Mouse (Mus musculus) kidney, postnatal 10 days (tissue): ENCODE measurements around the gene Hps5.
"Not testable (repeated sequence)": the region's sequence is repeated elsewhere in the genome, so short reads cannot be mapped to it uniquely, and the experiment has no call there.

ENCODE experiments used
- DNase-seq: peaks from one replicate; pipeline ENCODE4 v3.0.0; 2021; ENCODE audit warnings: mixed read lengths

Gene Hps5

GRCm38 (mm10) chr7:46795287-46796205 lies at the start of gene Hps5, which contains the start of gene Gtf2h1:
Hps5 (minus strand) TSS chr7:46796064.
Gtf2h1 (plus strand) TSS chr7:46796103.
- peak; percentile 100 for DNase-seq

GRCm38 (mm10) chr7:46845211-46845977 lies 49.5 kb upstream of the Hps5 start:
- peak; percentile 99 for DNase-seq

GRCm38 (mm10) chr7:46843576-46843975 lies 47.7 kb upstream of the Hps5 start:
- peak; percentile 32 for DNase-seq

GRCm38 (mm10) chr7:46842278-46842677 lies 46.4 kb upstream of the Hps5 start:
- DNase-seq = no peak

- DNase-seq = no peak
These were observed 45.1 kb upstream of the Hps5 start, which contains the start of gene Ldha for GRCm38 (mm10) chr7:46840787-46841525. Ldha (plus strand) TSS chr7:46841475.

GRCm38 (mm10) chr7:46840326-46840725 lies 44.5 kb upstream of the Hps5 start:
- DNase-seq = peak; percentile 28

GRCm38 (mm10) chr7:46839861-46840260 lies 44.0 kb upstream of the Hps5 start:
- DNase-seq = no peak

GRCm38 (mm10) chr7:46839446-46839845 lies 43.6 kb upstream of the Hps5 start:
- peak; percentile 66 for DNase-seq

GRCm38 (mm10) chr7:46838891-46839302 lies 43.0 kb upstream of the Hps5 start:
- peak; percentile 84 for DNase-seq

- peak; percentile 69 for DNase-seq
These were observed 42.3 kb upstream of the Hps5 start for GRCm38 (mm10) chr7:46838104-46838671.

GRCm38 (mm10) chr7:46837073-46837472 lies 41.2 kb upstream of the Hps5 start:
- DNase-seq = no peak

GRCm38 (mm10) chr7:46836357-46836756 lies 40.5 kb upstream of the Hps5 start:
- no peak for DNase-seq

- peak; percentile 47 for DNase-seq
These were observed 39.2 kb upstream of the Hps5 start for GRCm38 (mm10) chr7:46834994-46835610.

GRCm38 (mm10) chr7:46833670-46834255 lies 37.9 kb upstream of the Hps5 start:
- DNase-seq = no peak

- peak; percentile 88 for DNase-seq
These were observed 37.4 kb upstream of the Hps5 start for GRCm38 (mm10) chr7:46833266-46833665.

GRCm38 (mm10) chr7:46832112-46832810 lies 36.4 kb upstream of the Hps5 start:
- not testable (repeated sequence) for DNase-seq

GRCm38 (mm10) chr7:46831693-46832092 lies 35.8 kb upstream of the Hps5 start:
- no peak for DNase-seq

GRCm38 (mm10) chr7:46830799-46831590 lies 35.1 kb upstream of the Hps5 start:
- DNase-seq = peak; percentile 67

GRCm38 (mm10) chr7:46829911-46830310 lies 34.0 kb upstream of the Hps5 start:
- no peak for DNase-seq

- no peak for DNase-seq
These were observed 31.9 kb upstream of the Hps5 start for GRCm38 (mm10) chr7:46827803-46828184.
